Mouse (Mus musculus) ovary, postnatal 14 days (tissue): ENCODE results near the gene Erbb2.

Experiments used
- DNase-seq: peaks from one replicate; pipeline ENCODE4 v3.0.0; 2022; ENCODE audit warnings: low spot score

Gene Erbb2

DNA sequence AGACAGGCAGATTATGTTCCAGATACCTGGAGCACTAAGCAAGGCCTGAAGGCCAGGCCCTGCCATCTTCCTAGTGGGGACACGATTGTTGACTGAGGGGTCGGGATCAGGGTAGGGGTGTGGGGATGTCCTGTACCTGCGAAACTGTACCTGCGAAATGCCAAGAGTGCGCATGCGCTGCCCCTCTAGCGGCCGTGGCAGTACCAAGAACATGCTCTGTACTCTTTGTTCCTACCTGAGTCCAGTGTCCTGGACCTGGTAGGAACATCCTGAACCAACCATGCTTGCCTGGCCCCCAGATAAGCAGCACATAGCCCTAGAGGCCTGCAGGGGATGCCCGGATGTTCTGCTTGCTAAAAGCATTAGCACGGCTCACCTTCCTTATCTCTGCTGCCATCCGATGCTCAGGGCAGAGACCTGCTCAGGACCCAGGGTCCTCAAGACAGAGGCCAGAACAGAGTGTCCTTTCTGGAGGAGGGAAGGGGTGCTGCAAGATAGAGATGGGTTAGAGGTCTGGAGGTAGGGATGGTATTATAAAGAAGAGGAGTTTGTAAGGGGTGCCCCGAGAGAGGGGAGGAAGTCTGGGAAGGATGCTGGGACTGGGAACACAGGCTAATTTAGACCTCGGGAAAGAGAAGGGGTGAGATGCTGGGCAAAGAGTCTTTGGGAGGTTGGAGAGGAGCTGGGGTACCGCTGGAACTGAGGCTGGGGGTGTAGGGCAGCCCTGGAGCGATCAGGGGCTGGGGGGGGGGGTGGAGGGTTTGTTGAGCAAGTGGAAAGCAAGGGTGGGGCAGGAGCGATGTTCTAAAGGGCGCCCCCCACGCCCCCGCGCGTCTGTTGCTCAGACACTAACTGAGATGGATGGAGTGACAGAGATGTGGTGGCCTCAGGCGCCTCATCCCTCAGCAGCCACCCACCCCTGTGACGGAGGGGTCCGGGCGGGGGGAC, 26.4 kb upstream of the Erbb2 start, which contains the start of gene Pnmt:
Gene Pnmt, plus strand, starts transcription at position 813 of the 948 bp plus-strand sequence.
- DNase-seq = no peak

DNA sequence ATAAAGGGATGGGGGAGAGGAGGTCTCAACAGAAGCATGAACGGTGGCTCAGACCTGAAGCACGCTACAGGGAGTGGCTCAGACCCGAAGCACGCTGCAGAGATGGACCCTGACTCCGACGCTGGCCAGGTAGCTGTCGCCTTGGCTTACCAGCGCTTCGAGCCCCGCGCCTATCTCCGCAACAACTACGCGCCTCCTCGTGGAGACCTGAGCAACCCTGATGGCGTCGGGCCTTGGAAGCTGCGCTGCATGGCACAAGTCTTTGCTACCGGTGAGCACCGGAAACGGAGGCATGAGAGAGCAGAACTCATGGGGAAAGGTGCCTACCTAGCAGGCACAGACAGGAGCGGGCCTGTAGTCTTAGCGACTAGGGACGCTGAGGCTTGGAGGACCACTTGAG, 25.7 kb upstream of the Erbb2 start:
- no peak for DNase-seq

DNA sequence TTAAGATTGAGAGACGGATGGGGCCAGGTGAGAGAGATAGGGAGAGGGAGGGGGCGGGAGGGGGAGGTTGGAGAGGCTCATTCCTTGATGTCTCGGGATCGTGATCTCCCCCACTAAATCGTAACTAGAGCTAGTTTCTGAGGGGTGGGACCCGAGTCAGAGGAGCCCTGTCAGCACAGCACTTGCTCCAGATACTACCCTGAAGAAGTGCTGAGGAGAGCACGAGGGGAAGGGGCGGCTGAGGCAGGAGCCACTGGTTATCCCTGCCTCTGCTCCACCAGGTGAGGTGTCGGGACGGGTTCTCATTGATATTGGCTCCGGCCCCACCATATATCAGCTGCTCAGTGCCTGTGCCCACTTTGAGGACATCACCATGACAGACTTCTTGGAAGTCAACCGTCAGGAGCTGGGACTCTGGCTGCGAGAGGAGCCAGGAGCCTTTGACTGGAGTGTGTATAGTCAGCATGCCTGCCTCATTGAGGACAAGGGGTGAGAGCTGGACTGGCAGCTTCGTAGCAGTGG, 25.2 kb upstream of the Erbb2 start:
- DNase-seq = no peak

DNA sequence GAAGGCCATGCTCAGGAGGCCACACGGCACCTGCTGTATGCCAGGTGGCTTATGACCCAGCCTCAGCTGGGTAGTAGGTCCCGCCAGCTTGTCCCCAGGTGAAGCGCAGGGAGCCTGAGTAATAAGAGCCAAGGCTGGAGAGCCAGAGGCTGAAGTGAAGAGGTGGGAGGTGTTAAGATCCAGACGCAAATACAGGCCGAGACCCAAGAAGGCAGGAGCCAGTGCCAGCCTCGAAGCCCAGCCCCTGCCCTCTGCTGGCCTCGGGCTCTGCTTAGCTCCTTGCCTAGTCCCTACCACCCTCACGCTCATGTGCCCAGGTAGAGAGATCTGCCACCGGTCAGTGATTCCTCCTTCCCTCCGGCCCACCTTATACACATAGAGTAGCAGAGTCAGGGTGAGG, 24.0 kb upstream of the Erbb2 start:
- no peak for DNase-seq

DNA sequence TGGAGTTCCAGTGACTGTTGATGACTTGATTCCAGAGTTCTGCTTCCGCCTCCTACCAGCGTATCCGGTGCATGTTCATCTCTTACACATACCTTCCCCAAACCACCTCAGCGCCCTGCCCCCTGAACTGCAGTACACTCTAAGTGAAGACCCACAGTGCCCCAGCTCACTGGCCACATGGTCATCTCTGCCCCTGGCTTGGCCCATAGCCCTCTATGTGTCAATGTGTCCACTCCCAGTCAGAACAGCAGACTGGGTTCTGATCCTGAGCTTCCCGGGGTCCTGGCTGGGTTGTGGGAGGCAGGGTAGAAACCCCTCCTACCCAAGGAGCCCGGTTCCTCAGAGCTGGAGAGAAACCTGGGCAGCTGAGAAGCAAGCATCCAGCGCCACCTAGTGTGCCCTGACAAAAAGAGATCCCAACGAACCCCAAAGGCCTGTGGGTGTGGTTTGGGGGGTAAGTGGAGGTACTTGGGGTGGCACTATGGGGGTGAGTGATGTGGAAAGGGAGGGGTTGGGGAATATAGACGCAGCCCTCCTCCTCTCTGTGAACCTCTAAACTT, 23.0 kb upstream of the Erbb2 start:
- DNase-seq = peak; percentile 36

DNA sequence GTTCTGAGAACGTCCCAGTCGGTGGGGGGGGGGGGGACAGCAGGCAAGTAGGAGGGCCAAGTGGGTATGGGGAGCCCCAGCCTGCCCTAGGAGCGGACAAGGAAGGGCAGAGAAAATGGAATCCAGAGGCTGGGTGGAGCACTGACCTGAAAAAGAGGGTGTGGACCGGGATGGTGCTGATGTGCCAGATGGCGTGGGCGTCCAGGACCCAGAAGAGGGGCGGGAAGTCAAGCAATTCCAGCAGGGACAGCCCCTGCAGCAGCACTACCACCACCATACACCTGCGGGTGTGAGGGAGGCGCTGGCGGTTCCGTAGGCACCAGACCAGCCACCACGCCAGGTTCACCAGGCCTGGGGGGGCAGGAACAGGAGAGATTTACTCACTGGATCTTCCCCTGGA, 22.1 kb upstream of the Erbb2 start:
- DNase-seq = no peak

DNA sequence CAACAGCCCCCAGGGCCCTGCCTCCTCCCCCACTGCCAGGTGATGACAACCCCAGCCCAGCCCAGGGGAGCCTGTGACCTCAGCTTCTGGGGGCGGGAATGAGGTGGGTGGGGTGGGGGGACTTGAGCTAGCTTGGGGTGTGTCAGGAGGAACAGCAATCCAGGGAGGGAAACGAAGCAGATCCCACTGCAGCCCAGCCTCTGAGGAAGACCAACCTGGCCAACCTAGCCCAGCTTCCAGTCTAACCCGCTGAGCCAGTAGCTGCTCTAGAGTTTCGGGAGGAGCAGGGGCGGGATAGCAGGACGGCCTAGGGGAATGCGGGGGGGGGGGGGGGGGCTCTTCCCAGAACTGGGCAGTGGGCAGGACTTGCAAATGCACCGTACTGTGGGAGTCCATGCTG, 20.2 kb upstream of the Erbb2 start:
- no peak for DNase-seq

DNA sequence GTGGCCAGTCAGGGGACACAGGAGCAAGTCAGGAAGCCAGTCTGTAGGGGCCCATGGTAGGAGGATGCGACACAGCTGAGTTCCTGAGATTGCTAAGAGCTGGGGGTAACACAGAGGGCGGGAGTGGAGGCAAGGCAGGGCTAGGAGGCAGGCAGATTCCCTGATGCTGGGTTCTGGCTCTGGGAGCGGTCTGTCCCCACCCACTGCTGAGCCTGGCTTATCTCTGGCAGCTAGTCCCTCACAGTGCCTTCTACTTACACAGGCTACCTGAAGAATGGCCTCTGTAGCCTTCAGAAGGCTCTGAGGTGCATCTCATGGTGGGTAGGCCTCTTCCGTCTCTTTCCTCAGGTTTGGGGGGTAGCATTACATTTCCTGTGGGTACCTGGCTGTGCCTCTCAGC, 19.6 kb upstream of the Erbb2 start:
- DNase-seq = no peak

DNA sequence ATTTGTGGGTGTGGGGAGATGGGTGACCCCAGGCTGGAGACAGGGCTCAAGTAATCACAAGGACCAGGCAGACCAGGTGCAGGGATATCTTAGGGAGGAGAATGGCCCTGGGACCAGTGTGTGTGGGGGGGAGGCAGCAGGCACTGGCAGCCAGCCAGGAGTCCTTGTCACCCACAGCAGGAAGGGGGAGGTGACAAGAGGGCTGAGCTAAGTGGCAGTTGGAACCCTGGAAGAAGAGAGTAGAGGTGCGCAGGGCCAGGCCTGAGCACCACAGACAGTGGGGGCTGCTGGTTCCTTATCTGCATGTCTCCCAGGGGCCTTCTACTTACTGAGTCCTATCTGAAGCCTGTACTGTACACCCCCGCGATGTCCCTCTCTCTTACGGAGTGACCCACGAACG, 19.0 kb upstream of the Erbb2 start:
- DNase-seq = no peak

DNA sequence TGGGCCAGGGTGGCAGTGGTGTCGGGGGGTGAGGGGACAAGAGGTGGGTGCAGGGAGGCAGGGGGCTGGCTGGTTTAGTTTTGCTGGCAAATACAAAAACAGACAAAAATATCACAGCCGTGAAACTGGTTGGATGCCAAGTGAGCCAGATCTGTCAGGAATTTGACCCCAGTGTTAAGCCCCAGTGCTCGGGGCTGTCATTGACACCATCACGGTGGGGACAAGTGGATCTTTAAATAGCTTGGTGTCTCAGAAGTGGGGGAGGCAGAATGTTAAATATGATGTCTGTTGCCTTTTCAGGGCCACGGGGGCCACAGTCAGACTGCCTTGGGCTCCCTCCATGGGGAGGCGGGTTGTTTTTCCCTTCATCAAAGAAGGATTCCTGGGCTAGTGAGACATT, 18.0 kb upstream of the Erbb2 start:
- no peak for DNase-seq

DNA sequence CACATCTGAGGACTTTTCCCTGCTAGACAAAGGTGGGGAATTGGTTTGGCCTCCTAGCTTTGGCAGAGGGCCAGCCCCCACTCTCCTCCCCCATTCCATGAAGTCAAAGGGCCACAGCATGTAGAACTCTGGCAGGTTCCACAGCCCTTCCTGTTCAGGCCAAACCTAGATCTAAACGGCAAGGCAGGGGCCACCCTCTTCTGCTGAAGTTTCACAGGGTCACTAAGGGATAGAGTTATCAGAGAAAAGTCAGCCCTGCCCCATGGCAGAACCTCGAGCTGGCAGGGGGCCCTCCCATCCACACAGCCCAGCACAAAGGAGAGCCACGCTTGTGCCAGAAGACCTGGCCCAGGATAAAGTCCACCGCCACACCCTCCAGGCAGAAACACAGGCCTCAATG, 17.2 kb upstream of the Erbb2 start:
- no peak for DNase-seq

DNA sequence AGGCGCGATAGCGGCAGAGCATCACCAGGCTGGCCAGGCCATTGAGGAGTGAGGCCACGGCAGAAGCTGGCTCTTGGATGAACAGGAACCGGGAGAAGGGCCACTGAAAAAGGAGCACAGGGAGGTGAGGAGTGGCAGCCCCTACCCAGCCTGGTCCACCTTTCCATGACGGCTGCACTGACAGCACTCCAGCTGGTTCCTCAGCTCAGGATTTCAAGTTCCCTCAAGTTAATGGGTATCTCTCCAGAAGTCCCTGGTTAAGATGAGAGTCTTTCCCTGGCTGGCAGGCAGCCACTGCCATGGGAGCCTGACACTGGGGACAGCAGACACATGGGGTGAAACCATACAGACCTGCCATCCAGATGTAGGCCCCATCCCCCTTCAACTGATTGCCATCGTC, 14.3 kb upstream of the Erbb2 start:
- no peak for DNase-seq

DNA sequence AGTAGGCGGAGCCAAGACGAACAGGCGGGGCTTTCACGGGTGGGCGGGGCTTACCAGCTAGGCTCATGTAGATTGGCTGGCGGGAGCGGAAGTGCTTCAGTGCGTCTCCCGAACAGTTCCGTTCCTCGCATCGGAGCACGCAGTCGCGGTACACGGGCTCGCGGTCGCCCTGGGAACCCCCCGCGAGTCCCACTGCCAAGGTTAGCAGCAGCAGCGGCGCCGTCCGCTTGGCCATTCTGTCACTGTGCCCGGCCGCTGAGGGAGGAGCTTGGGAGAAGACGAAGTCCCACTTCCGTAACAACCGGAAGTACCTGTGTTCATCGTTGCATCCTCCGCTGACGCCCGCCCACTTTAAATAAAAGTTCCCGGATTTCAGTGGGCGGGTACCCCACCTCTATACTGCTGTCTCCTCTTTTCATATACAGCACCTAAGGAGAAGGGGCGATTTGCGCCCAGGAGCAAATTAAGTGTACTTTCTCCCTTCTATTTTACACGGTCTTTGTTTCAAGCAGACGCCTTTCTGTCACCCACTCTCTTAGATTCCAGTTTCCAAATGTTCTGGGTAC, 12.0 kb upstream of the Erbb2 start, which contains the start of gene Pgap3:
Gene Pgap3, minus strand, starts transcription at position 330 of the 566 bp plus-strand sequence.
- DNase-seq = peak; percentile 75

DNA sequence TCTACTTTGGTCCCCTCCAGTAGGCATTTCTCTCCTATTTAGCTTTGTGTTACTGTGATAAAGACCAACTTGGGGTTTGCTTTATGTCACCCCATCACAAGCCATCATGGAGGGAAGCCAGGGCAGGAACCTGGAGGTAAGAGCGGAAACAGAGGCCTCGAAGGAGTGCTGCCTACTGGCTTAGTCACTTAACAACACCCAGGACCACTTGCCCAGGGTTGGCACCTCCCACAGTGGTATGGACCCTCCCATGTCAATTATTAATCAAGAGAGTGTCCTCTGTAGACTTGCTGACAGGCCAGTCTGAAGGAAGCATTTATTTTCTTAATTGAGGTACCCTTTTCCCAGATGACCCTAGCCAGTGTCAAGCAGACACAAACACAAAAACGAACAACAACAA, 11.5 kb upstream of the Erbb2 start:
- no peak for DNase-seq

DNA sequence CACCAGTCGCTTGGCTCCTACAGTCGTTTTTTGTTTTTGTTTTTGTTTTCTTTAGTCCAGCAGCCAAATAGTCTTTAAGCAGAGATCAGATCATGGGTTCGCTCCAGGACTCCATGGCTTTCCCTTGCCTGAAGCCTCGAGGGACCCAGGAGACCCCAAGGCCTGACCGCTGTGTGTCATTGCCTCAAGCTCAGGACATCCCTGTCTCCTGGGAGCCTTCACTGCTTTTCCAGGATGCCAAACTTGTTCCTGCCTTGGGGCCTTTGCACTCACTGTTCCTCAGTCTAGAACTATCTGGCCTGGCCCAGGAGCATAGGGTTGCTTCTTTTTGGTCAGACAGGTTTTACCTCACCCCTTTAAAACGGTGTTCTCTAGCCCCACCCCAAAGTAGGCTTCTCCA, 5.6 kb upstream of the Erbb2 start:
- DNase-seq = no peak

DNA sequence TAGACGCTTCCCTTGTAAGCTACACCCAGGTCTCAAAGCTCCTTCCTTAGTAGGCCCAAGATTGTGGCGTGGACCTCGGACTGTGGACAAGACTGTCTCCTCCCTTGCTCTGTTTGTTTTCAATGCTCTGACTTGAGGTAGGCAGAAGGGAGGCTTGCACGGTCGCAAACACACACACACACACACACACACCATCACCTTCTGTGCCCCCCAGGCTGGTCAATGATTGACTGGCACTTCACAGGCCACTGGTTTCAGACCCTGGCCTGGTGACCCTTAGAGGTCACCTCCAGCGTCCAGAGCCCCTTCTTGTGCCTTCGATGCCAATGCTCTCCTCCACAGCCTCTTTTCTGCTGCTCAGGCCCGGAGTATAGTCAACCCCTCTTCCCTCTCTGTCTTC, 3.4 kb upstream of the Erbb2 start:
- no peak for DNase-seq

DNA sequence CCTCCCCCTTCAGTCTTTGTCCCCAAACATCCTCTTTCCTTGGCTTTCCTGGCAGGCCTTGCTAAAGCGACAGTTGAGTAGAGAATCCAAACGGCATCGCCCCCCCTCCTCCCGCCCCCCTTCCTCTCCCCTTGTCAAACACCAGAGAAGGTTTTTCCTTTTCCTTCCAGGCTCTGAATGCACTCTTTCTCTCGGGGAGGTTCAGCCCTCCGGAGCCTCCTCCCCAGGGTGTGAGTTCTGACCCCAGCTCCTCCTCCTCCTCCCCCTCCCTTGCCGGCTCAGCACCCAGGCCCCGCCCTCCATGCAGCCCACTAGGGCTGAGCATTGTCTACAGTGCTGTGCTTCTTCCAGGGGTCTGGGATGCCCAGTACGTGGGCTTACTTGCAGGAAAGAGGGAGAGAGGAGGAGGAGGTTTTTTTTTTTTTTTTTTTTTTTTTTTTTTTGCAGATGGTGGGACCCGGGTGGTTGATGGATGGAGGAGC, 2.9 kb upstream of the Erbb2 start:
- no peak for DNase-seq

DNA sequence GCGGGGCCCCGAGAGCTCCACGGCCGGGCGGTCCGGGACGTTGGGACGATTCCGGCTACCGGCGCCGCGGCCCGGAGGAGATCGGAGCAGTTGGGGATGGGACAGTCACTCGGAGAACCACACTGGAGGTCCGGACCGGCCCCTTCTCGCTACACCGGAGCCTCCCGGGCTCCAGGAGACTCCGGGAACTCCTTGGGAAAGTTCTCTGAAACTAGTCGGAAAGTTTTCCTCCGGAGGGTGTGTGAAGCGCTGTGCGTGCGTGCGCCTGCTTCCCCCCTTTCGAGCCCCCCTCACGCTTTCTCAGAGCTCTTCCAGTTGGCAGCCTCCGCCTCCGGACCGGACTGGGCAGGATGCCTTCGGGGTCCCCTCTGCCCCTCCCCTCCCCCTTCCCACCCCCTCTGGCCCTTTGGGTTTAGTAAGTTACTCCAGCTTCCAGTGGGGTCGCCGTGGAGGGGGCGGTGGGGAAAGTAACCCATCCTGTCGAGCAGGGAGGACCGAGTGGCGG, 579 bp downstream of the Erbb2 start:
- DNase-seq = peak; percentile 34

DNA sequence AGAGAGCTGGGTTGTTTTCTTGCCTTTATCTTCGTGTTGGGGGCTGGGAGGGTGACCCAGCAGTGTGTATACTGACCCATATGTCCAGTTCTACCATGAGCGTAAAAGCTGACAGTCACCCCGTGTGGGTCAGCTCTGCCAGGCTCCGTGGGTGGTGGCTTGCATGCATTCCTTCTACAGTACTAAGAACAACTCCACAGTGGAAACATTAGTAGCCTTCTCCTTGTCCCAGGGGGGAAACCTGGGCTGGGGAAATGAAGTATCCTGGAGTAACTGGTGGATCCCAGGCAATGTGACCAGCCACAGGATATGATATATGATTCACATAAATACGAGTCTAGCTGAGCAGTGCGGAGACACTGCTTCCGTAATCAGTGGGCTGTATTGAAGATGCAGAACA, 1.5 kb downstream of the Erbb2 start:
- DNase-seq = no peak

DNA sequence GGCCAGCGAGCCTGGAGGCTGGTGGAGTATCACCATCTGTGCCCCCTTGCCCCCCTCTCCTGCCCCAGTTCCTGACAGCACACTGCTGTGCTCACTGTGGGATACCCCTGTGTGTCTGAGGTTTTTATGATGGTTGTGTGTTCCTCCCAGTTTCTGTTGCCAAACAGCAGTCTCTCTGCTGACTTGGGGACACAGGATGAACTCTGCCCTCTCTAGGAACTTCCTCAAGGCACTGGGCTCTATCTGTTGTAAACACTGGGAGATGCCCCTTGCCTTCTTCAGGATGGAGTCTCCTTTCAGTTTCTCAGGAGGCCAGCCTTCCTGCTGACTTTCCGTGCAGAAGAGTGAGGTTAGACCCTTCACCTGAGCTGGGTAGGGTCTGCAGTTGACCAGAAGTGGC, 1.9 kb downstream of the Erbb2 start:
- no peak for DNase-seq

DNA sequence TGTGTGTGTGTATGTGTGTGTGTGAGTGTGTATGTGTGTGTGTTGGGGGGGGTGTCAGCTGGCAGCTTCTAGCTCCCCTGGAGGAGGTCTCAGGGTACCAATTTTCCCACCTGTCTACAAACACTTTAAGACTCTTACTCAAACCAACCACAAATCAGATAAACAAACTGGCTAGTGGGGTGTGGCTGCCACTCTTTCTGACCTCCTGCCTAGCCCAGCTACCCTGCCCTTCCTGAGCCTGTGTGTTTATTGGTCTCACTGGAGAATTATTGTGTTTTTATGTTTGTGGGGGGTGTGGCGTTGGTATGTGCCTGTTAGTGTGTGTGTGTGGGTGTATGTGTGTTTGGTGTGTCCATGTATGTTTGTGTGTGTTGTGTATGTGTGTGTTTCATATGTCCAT, 4.8 kb downstream of the Erbb2 start:
- no peak for DNase-seq

DNA sequence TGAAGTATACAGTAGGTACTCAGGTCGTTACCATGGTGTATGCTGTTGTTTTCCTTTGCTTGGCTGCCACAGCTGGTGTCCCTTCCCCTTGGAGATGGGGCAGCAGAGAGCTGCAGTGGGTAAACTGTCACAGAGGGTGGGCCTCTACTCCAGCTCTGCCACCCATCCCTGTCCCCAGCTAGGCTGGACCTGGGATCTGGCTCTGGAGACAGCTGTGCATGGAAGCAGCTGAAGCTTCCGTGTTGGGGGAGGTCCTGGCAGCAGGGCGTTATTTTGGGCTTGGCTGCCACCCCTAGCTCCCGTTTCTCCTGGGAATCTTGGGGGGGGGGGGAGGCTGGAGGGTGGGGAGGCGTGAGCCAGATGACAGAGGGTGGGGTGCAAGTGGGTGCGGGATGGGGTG, 6.0 kb downstream of the Erbb2 start:
- no peak for DNase-seq
